Mouse (Mus musculus): ENCODE measurements around the gene Tnpo2.

The Tnpo2 gene

DNA sequence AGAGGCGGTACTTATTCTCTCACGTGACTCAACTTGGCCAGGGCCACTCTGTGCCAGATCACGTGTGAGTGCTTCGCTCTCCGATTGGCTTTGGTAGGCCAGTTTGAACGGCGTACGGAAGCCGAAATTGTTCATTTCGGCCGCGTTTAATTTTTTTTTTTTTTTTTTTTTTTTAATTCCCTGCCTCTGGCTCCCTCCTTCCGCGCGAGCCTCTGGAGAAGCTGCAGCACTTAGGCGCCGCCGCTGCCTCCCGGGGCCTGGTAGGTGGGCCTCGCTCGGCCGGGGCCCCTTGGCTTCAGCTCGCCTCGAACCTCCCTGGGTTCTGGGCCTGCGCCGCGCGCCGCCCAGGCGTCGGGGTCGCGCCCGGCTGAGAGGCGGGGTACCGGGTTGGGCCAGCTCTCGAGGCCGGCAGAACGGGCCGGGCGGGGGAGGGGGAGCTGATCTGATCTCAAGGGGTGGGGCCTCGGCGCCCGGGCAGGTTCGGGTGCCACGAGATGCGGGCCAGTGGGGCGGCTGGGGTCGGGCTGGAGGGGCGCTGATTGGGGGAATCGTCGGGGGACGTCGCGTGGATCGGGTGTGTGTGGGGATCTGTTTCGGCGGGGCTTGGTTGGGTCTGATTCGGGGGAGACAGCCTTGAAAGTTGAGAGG is at the start of gene Tnpo2:
Gene Tnpo2, plus strand, starts transcription at position 198 of the 648 bp plus-strand sequence.
- DNase-seq (ENCODE audit: low spot score): peak; percentile 99

DNA sequence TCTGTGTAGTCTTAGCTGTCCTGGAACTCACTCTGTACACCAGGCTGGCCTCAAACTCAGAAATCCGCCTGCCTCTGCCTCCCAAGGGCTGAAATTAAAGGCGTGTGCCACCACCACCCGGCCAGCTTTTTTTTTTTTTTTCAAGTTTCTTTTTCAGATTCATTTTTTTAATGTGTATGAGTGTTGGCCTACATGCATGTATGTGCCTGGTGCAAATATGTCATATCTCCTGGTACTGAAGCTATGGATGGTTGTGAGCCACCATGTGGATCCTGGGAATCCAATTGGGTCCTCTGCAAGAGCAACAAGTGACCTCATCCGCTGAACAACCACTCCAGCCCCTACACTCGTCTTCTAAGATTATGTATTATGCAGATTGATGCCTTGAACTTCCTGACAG is 49.3 kb upstream of the Tnpo2 start:
- no peak for DNase-seq (ENCODE audit: low spot score)

DNA sequence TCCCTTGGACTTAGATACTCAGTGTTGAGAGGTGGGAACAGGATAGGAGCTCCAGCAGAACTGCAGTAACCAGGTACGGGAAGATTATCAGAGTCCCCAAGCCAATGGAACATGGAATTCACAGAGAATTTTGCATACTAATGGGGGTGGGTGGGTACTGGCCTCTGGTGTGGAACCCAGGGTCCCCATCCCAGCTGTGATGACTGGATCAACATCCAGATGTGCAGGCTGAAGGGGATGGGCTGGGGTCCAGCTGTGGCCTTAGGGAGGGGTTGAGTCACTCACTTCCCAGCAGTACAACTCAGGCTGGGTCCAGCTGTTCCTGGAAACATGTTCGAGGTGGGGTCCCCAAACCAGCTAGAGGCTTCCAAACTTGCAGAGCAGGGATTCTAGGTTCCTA is 48.8 kb upstream of the Tnpo2 start:
- DNase-seq (ENCODE audit: low spot score): no peak

DNA sequence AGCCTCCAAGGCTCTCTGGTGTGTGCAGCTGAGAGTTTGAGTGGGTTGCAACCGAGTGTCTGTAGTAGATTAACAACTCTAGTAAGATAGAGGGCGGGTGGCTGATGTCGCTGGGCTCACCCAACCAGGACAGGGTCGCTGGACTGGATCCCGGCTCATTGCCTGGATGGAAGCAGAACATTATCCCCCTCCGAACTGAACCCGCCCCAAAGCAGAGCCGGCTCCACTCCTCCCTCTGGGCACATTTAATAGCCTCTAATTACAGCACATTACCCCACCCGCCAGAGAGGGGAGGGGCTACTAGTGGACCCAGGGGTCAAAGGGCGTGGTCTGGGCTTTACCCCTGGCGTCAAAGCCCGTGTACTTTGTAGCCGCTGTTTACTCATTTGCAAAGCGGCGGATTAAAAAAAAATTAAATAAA is 47.4 kb upstream of the Tnpo2 start:
- DNase-seq (ENCODE audit: low spot score): peak; percentile 73

DNA sequence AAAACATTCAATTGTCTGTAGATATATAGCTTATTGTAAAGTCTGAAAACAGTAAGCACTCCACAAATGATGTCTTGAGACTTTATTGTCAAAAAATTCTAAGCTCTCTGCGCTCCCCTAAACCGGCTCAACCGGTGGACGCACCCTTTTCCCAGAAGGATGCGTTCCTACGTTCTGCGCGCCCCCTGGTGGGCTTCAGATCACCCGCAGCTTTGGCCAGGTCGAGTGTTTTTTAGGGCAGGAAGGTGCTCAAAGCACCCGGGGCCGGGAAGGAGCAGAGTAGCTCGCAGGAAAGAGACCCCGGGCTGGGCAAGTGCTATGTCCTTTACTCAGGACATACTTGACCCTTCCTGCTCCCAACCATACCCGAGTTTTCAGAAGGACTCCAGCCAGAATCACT is 46.9 kb upstream of the Tnpo2 start:
- DNase-seq (ENCODE audit: low spot score): peak; percentile 98

DNA sequence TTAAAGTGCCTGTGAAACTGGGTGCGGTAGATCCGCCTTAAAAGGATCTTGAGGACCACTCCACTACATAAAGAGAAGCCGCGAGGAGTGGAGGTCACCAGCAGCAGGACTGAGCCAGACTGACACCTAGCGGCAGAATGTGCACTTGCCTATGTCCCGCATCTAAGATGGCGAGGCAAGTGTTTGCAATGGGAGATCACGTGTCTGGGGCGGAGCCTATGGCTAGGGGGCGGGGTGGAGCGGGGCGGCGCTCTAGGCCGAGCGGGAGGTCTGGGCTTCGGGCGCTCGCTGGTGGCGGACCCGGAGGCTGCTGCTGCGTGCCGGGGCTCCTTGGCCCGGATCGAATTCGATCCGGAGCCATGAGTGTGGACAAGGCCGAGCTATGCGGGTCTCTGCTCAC is 46.4 kb upstream of the Tnpo2 start, which contains the start of gene Hook2:
Gene Hook2, plus strand, starts transcription at position 255 of the 400 bp plus-strand sequence.
- peak; percentile 99 for DNase-seq (ENCODE audit: low spot score)

DNA sequence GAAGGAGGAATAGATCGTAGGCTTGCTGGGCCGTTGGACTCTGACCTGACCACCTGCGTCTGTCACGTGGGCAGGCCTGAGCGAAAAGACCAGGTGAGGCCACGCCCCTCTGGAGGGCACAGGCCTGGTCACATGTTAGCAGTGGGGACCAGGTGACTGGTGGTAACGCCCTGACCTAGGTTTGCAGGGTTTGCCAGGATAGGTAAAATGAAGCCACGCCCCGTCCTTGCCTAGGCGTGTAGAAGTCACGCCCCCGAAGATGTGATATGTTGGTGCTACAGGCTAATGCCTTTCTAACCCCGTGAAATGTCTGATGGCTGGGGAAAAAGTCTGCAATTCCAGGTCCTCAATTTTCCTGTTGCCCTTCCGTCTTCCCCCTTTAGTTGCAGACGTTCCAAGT is 45.9 kb upstream of the Tnpo2 start:
- DNase-seq (ENCODE audit: low spot score): peak; percentile 49

DNA sequence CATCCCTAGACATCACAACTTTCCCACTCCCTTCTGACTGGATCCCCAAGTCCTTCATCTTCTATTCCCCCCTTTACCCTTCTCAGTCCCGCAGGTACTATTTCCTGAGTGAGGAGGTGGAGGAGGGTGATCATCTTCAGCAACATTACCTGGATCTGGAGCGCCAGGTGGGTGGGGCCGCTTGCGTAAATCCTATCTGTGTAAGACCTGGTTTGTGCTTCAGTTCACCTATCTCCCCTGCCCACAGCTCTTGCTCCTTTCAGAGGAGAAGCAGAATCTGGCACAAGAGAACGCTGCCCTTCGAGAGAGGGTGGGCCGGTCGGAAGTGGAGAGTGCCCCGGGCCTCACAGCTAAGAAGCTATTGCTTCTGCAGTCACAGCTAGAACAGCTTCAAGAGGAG is 42.3 kb upstream of the Tnpo2 start:
- DNase-seq (ENCODE audit: low spot score): no peak

DNA sequence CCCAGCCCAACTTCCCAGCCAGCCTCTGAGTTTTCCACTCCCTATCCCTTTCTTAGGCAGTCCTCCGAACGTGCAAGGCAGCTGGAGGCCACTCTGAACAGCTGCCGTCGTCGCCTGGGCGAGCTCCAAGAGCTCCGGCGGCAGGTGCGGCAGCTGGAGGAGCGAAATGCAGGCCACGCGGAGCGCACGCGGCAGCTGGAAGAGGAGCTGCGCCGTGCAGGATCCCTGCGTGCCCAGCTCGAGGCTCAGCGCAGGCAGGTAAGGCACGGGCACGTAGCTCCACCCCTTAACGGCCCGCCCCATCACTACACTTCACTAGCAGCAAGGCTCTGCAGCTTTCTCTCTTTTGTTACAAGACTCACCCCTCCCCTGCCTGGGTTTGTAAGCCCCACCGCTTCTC is 41.0 kb upstream of the Tnpo2 start:
- no peak for DNase-seq (ENCODE audit: low spot score)

DNA sequence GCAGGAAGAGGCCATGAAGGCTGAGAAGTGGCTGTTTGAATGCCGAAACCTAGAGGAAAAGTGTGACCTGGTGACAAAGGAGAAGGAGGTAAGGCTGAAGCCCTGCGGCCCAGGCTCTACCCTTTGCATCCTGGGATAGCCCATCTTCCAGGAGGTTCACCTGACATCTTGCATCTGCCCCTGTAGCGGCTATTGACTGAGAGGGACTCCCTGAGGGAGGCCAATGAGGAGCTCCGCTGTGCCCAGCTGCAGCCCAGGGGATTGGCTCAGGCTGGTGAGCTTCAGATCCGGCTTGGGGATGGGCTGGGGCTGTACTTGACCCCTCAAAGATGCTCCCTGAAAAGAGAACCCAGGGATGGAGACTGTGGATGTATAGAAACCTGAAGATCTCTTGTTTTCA is 39.7 kb upstream of the Tnpo2 start:
- no peak for DNase-seq (ENCODE audit: low spot score)

DNA sequence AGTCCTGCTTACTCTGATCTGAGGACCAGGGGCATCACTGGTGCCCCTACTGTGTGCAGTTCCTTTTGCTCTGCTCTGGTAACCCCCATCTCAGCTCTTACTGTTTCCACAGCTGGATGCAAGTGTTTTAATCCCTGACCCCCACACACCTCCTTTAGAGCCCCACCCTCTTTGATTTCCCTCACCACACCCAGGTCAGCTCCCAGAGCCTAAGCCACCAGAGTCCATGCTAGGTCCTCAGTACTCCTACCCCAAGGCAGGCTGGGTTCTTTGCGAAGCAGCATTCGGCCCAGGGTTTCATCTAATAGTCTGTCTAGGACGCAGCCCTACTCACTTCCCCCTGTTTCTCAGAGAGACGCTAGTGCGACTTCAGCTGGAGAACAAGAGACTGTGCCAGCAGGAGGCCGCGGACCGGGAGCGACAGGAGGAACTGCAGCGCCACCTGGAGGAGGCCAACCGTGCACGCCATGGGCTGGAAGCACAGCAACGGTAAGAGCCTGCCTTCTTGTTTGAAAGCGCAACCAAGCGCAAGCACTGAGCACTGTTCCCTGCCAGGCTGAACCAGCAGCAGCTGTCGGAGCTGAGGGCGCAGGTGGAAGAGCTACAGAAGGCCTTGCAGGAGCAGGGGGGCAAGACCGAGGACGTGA is 38.9 kb upstream of the Tnpo2 start:
- peak; percentile 89 for DNase-seq (ENCODE audit: low spot score)

DNA sequence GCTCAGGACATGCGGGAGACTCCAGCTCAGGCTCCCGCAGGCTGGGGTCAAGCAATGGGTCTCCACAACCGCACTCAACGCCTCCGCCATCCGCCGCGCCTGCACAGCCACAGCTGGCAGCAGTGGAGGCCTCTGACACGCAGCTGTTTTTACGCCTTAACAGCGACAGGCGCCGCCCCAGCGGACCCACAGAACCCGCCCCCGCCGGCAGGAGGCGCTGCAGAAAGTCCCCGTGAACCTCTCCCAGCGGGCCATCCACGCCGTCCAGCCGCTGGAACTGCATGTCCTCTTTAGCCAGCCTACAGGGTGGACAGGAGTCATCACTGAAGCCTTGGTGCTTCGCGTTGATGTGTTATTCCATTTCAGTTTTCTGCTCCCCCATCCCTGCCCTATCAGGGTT is 29.0 kb upstream of the Tnpo2 start:
- DNase-seq (ENCODE audit: low spot score): no peak

DNA sequence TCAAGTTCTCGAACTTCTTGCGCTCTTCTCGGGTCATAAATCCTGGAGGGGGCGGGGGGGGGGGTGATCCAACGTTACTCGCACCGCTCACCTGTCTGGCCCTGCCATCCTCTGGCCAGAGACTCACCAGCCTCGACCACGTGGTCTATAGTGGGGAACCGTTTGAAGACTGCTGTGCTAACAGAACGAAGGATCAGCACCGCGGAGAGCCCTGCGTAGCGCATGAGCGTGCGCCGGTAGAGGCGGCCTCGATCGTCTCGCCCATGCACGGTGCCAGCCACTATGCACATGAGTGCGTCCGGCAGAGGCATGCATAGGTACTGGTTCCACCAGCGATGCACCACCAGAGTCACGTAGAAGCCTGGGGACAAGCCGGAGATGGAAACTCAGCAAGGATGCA is 25.5 kb upstream of the Tnpo2 start:
- DNase-seq (ENCODE audit: low spot score): no peak

DNA sequence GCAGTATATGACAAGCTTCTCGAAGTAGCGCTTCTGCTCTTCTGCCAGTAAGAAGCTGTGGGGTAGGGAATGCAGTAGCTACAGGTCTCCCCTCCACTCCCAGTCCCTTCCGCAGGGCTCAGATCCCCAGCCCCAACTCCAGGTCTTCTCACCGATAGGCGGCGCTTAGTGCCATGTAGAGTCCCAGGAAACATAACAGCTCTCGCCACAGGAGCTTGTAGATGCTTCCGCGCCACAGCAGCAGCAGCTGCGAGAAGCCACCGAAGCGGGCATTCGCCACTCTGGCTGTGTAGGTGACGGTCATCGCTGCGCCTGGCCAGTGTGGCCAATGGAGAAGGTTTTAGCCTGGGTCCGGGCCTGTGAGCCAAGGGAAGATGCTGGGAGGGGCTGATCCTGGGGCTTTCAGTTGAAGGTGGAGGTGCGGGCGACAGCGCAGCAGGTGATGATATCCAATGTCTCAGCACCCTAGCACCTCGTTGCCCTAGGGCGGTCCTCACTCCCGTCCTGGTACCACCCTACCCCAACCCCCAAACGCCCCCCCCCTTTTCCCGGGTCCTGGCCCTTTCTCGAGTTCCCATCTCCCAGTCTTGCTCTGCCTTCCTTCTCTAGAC is 23.4 kb upstream of the Tnpo2 start:
- no peak for DNase-seq (ENCODE audit: low spot score)

DNA sequence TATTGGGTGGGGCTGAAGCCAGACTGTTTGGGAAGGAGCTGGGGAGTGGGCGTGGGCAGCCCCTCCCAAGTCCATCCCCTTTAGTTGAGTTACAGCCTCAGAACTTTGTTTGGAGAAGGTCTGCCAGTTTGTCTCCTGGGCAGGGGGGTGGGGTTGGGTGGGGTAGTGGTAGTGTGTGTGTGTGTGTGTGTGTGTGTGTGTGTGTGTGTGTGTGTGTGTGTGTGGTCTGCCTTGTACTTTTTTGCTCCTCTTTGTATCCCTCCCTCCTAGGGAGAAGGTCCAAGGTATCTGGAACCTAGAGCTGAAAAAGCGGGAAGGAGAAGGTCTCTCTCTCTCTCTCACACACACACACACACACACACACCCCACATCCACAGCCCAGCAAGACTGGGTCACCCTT is 22.3 kb upstream of the Tnpo2 start, which contains the start of gene Best2:
Gene Best2, minus strand, starts transcription at position 101 of the 400 bp plus-strand sequence.
- DNase-seq (ENCODE audit: low spot score): no peak

DNA sequence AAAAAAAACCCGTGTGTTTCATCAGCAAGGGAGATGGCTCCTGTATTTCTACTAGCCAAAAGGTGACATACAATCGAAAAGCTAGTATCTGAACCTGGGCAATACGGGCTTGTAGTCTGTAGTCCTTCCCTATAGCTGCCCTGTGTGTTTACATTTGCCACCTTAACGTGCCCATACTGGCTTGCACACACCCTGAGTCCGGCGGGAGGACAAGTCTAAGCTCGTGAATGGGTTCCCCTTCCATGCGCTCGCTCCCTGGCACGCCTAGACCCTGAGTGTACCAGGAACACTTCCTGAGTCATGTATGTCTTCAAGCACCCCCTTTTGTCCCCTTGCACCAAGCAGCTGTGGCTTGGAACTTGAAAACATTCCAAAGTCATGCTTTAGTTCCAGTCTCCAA is 20.0 kb upstream of the Tnpo2 start:
- no peak for DNase-seq (ENCODE audit: low spot score)

DNA sequence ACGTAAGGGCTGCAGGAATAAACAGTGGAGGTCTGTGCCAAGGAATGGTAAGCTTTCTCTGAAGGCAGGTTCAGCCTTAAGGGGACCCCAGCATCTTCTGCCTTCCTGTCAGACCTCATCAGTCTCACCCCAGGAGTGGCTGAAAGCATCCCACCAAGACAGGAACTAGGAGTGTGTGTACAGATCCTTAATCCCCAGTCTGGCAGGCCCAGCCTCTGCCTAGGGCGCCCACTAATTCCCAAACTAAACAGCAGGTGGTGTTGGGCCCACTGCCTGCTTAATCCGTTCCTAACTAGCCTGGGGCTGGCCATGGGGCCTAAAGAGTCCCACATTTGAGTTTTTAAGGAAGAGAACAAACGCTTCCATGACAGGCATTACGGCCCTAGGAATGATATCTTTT is 19.5 kb upstream of the Tnpo2 start:
- DNase-seq (ENCODE audit: low spot score): no peak

DNA sequence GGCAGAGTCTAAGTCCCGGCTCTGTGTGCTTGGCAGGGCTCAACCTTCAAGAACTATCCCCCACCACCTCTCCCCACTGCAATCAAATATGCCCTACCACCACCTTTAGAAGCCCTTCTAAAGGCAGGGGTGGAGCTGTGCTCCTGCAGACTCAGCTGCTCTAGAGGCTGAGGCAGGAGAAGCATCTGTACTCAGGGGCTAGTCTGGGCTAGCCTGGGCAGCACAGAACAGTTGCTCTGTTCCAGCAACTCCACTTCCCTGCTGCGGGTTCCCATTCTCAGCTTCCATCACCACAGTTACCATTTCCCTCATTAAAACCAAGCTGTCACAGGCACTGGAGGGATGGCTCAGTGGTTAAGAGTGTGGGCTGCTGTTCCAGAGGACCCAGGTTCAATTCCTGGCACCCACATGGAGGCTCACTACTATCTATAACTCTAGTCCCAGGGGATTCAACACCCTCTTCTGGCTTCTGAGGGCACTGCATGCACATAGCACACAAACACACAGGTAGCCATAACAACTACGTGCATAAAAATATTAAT is 15.1 kb upstream of the Tnpo2 start:
- DNase-seq (ENCODE audit: low spot score): no peak

DNA sequence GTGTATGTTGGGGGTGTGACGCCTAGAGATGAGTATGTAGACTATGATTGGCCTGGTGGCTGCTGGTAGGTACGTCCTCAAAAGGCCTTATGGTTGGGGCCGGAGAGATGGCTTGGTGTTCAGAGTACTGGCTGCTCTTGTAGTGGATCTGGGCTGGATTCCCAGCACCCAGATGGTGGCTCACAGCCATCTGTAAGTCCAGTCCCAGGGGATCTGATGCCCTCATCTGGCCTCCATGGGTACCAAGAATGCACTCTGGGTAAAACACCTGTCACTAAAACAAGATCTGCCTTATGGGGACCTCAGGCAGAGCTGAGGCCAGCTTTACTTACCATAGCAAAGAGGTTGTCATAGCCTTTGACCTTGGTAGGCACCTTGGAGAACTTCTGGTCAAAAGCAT is 12.9 kb upstream of the Tnpo2 start:
- peak; percentile 61 for DNase-seq (ENCODE audit: low spot score)

DNA sequence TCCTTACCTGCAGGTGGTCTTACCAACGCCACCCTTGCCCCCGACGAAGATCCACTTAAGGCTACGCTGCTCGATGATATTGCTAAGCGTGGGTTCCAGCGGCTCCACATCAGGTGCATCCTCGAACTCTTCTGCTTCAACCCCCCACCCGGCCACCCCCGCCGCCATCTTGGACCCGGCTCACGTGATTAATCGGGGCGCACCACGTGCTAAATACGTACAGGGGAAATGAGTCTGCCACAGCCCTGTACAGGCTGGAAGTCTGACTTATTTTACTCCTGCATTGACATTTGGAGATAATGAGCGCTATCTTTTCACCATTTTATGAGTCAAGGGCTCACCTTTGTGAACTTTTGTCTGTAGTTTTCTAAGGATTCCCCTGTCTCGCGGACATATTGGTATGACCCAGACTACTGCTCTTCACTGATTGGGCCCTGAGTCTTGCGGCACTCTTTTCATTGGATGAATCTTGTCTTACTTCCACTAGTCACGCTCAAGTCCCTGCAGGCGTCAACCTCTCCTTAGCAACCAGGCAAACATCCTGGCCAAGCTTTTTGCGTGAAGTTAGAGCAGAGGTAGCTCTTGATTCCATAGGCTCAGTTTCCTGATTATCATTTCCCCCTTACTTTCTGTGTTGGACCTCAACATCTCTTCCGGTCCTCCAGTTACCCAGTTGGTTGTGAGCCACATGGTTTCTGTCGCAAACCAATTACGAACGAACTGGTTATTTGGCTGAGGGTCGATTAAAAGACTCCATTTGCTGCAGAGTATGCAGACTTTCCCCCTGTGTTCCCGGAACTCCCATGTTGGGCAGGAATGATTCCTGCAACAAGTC is 11.4 kb upstream of the Tnpo2 start, which contains the start of gene Asna1:
Gene Asna1, minus strand, starts transcription at position 184 of the 835 bp plus-strand sequence.
- peak; percentile 96 for DNase-seq (ENCODE audit: low spot score)

DNA sequence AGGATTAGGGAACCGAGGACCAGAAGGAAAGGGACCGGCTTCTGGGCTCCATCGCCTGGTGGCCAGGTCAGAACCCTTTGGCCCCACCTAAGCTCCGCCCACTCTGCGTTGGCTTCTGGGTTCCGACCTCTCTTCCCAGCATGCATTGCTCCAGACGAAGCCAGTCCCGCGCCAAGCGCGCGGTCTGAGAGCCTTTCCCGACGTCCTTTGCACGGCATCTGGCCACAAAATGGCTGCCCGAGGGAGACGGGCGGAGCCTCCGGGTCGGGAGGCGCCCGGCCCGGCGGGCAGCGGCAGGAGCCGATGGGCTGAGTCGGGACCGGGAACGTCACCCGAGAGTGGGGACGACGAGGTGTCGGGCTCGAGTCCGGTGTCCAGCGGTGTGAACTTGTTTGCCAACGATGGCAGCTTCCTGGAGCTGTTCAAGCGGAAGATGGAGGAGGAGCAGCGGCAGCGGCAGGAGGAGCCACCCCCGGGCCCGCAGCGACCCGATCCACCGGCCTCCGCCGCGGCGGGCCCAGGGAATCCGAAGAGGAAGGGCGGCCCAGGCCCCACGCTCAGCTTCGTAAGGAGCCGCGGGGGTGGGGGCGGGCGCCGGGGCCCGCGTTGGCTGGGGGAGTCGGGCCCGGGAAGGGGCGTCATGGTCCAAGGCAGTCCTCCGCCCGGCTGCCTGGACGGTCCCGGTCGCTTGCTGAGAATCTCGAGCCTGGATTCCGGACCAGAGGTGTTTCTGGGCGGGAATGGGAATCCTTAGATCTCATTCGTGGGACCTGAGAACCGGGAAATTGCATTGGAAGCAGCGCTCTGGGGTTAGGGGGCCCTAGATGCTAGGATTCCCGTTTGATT is 9.8 kb upstream of the Tnpo2 start, which contains the start of gene Trir:
Gene Trir, plus strand, starts transcription at position 154 of the 846 bp plus-strand sequence.
- peak; percentile 99 for DNase-seq (ENCODE audit: low spot score)

All from MN1 (cell line).